Mouse (Mus musculus) heart, embryonic 15.5 days (tissue): ENCODE data around the gene Trmt44. TPM values are rescaled to one million over a fixed set of nuclear protein-coding genes. Genes with fewer than 3 reads are reported as not detected.
A peak's percentile ranks its signal among the peaks of the same experiment; 100 is the strongest.

Source experiments
- ATAC-seq: fragments of 200-750 bp; cut with Nextera tagmentation; replicated peaks from 2 replicates; pipeline ENCODE4 v1.8.0; 2017; ENCODE audit warnings: low read depth, moderate TSS enrichment; ENCODE audit not compliant: insufficient number of reproducible peaks, insufficient read depth, low FRiP score
- H3K27ac ChIP-seq: fragments of 300-500 bp; sonication (generic); 2 replicates; pipeline ENCODE4 v1.5.1; 2015; ENCODE audit warnings: mild to moderate bottlenecking, inconsistent platforms
- H3K27me3 ChIP-seq: fragments of 300-500 bp; sonication (generic); 2 replicates; pipeline ENCODE4 v1.6.1; 2015; ENCODE audit warnings: inconsistent platforms
- H3K36me3 ChIP-seq: fragments of 300-500 bp; sonication (generic); 2 replicates; pipeline ENCODE4 v1.6.1; 2015; ENCODE audit warnings: mild to moderate bottlenecking, inconsistent platforms
- H3K4me1 ChIP-seq: fragments of 300-500 bp; sonication (generic); replicated peaks from 2 replicates; pipeline ENCODE4 v1.6.1; 2015; ENCODE audit warnings: inconsistent platforms
- H3K4me2 ChIP-seq: fragments of 300-500 bp; sonication (generic); 2 replicates; pipeline ENCODE4 v1.6.1; 2015; ENCODE audit warnings: inconsistent platforms, mild to moderate bottlenecking, moderate library complexity
- H3K4me3 ChIP-seq: fragments of 300-500 bp; sonication (generic); 2 replicates; pipeline ENCODE4 v1.5.1; 2015; ENCODE audit warnings: mild to moderate bottlenecking, inconsistent platforms
- H3K9ac ChIP-seq: fragments of 300-500 bp; sonication (generic); 2 replicates; pipeline ENCODE4 v1.6.1; 2015; ENCODE audit warnings: mild to moderate bottlenecking, inconsistent platforms
- H3K9me3 ChIP-seq: fragments of 300-500 bp; sonication (generic); replicated peaks from 2 replicates; pipeline ENCODE4 v1.6.1; 2016; ENCODE audit warnings: inconsistent platforms
- WGBS: fragments of 180-500 bp; shearing (Covaris S2); methylation state at CpG from one replicate; pipeline ENCODE4 v1.1.7; 2015; ENCODE audit warnings: mixed read lengths; 5-methylcytosine and 5-hydroxymethylcytosine counted together
- polyA plus RNA-seq: library from polyadenylated mRNA; unstranded; fragments of >200 nt; fragmentation: Nextera tagmentation; extraction: Ambion mirVana; gene quantifications from 2 replicates; pipeline ENCODE4 v1.2.1, GENCODE M21; 2015

The Trmt44 gene
- polyA plus RNA-seq, 1 experiment from 2014 or later, result 4.2 TPM

- 37% methylated on average over 7 of the region's 7 CpGs for WGBS
- peaks cover 42% of the 10 kb centered on the region for H3K4me1 ChIP-seq
- H3K9me3 ChIP-seq, result no peaks in the 10 kb centered on the region
- no peak overlapping the region for H3K4me3 ChIP-seq
- no peak overlapping the region for H3K4me2 ChIP-seq
- H3K27ac ChIP-seq, result 0 out of 2 replicates have a peak overlapping the region, but pooled peaks have one; percentile 41
- ATAC-seq, result peak; percentile 84
- no peaks in the 10 kb centered on the region; the same call in 1 of the 2 replicates for H3K27me3 ChIP-seq
- no peak overlapping the region for H3K9ac ChIP-seq
- H3K36me3 ChIP-seq, result peaks cover 6% of the 10 kb centered on the region
These were observed 32.9 kb upstream of the Trmt44 start for GRCm38 (mm10) chr5:35607784-35608183.

- Histone ChIP-seq H3K27me3 (no peaks in the 10 kb centered on the region; the same call in 1 of the 2 replicates), H3K9ac (no peak overlapping the region), H3K27ac (no peak overlapping the region), H3K36me3 (peaks cover 15% of the 10 kb centered on the region), H3K9me3 (no peaks in the 10 kb centered on the region), H3K4me3 (no peak overlapping the region), H3K4me2 (no peak overlapping the region), H3K4me1 (peaks cover 42% of the 10 kb centered on the region)
- ATAC-seq, result no peak
- 75% methylated on average over 7 of the region's 7 CpGs for WGBS
These were observed 31.9 kb upstream of the Trmt44 start for GRCm38 (mm10) chr5:35606800-35607199.

- Histone ChIP-seq H3K36me3 (peaks cover 16% of the 10 kb centered on the region), H3K9ac (no peak overlapping the region), H3K27ac (no peak overlapping the region), H3K27me3 (no peaks in the 10 kb centered on the region; the same call in 1 of the 2 replicates), H3K4me1 (peaks cover 38% of the 10 kb centered on the region), H3K9me3 (no peaks in the 10 kb centered on the region), H3K4me3 (no peak overlapping the region), H3K4me2 (no peak overlapping the region)
- ATAC-seq, result no peak
- WGBS, result 84% methylated on average over 7 of the region's 7 CpGs
These were observed 30.5 kb upstream of the Trmt44 start for GRCm38 (mm10) chr5:35605355-35605754.

GRCm38 (mm10) chr5:35601526-35601925 lies 26.7 kb upstream of the Trmt44 start:
- Histone ChIP-seq H3K36me3 (peaks cover 34% of the 10 kb centered on the region), H3K4me1 (peaks cover 7% of the 10 kb centered on the region), H3K9me3 (no peaks in the 10 kb centered on the region), H3K9ac (no peak overlapping the region), H3K4me3 (no peak overlapping the region), H3K27ac (no peak overlapping the region), H3K4me2 (no peak overlapping the region), H3K27me3 (no peaks in the 10 kb centered on the region; the same call in 1 of the 2 replicates)
- WGBS, result 91% methylated on average over 8 of the region's 8 CpGs
- no peak for ATAC-seq

GRCm38 (mm10) chr5:35600233-35600632 lies 25.4 kb upstream of the Trmt44 start:
- peaks cover 30% of the 10 kb centered on the region for H3K36me3 ChIP-seq

GRCm38 (mm10) chr5:35596169-35597160 lies 21.6 kb upstream of the Trmt44 start:
- Histone ChIP-seq H3K36me3 (peaks cover 35% of the 10 kb centered on the region), H3K27ac (no peak overlapping the region), H3K9ac (no peak overlapping the region), H3K4me1 (peaks cover 7% of the 10 kb centered on the region), H3K27me3 (no peaks in the 10 kb centered on the region), H3K4me2 (no peak overlapping the region), H3K4me3 (no peak overlapping the region), H3K9me3 (no peaks in the 10 kb centered on the region)
- WGBS, result 81% methylated on average over 18 of the region's 18 CpGs
- ATAC-seq, result no peak

More at GRCm38 (mm10) chr5:35600233-35600632, 25.4 kb upstream of the Trmt44 start:
- Histone ChIP-seq H3K27ac (no peak overlapping the region), H3K9ac (no peak overlapping the region), H3K4me2 (no peak overlapping the region), H3K4me1 (peaks cover 7% of the 10 kb centered on the region), H3K9me3 (no peaks in the 10 kb centered on the region), H3K4me3 (no peak overlapping the region), H3K27me3 (no peaks in the 10 kb centered on the region; the same call in 1 of the 2 replicates)
- 56% methylated on average over 11 of the region's 11 CpGs for WGBS
- ATAC-seq, result 0 out of 2 replicates have a peak, but pooled peaks have one; percentile 23

- Histone ChIP-seq H3K4me2 (no peak overlapping the region), H3K9ac (no peak overlapping the region), H3K4me3 (no peak overlapping the region), H3K4me1 (peaks cover 7% of the 10 kb centered on the region), H3K27me3 (no peaks in the 10 kb centered on the region), H3K36me3 (peaks cover 43% of the 10 kb centered on the region), H3K27ac (no peak overlapping the region), H3K9me3 (no peaks in the 10 kb centered on the region)
- 14% methylated on average over 4 of the region's 4 CpGs for WGBS
- ATAC-seq, result no peak
These were observed 20.8 kb upstream of the Trmt44 start for GRCm38 (mm10) chr5:35595706-35596105.

GRCm38 (mm10) chr5:35594768-35595167 lies 19.9 kb upstream of the Trmt44 start:
- Histone ChIP-seq H3K9me3 (no peaks in the 10 kb centered on the region), H3K36me3 (peaks cover 47% of the 10 kb centered on the region), H3K27ac (no peak overlapping the region), H3K27me3 (no peaks in the 10 kb centered on the region), H3K4me3 (no peak overlapping the region), H3K4me2 (no peak overlapping the region), H3K9ac (no peak overlapping the region), H3K4me1 (no peaks in the 10 kb centered on the region)
- no peak for ATAC-seq
- WGBS, result 89% methylated on average over 4 of the region's 4 CpGs

GRCm38 (mm10) chr5:35593272-35593671 lies 18.4 kb upstream of the Trmt44 start:
- Histone ChIP-seq H3K36me3 (peaks cover 57% of the 10 kb centered on the region), H3K4me2 (no peak overlapping the region), H3K4me1 (no peaks in the 10 kb centered on the region), H3K27ac (no peak overlapping the region), H3K9ac (no peak overlapping the region), H3K4me3 (no peak overlapping the region), H3K27me3 (no peaks in the 10 kb centered on the region), H3K9me3 (no peaks in the 10 kb centered on the region)
- ATAC-seq, result no peak
- WGBS, result 85% methylated on average over 6 of the region's 6 CpGs

GRCm38 (mm10) chr5:35592824-35593223 lies 18.0 kb upstream of the Trmt44 start:
- no peak overlapping the region for H3K4me3 ChIP-seq
- ATAC-seq, result no peak
- H3K4me1 ChIP-seq, result no peaks in the 10 kb centered on the region
- no peaks in the 10 kb centered on the region for H3K9me3 ChIP-seq
- H3K27me3 ChIP-seq, result no peaks in the 10 kb centered on the region
- no peak overlapping the region for H3K4me2 ChIP-seq
- WGBS, result 60% methylated on average over 4 of the region's 4 CpGs
- H3K36me3 ChIP-seq, result peaks cover 53% of the 10 kb centered on the region
- no peak overlapping the region for H3K27ac ChIP-seq
- H3K9ac ChIP-seq, result no peak overlapping the region

- Histone ChIP-seq H3K9me3 (no peaks in the 10 kb centered on the region), H3K27ac (no peak overlapping the region), H3K36me3 (peaks cover 47% of the 10 kb centered on the region), H3K27me3 (no peaks in the 10 kb centered on the region), H3K4me2 (no peak overlapping the region), H3K4me3 (no peak overlapping the region), H3K9ac (no peak overlapping the region), H3K4me1 (no peaks in the 10 kb centered on the region)
- no peak for ATAC-seq
- 83% methylated on average over 21 of the region's 21 CpGs for WGBS
These were observed 17.3 kb upstream of the Trmt44 start for GRCm38 (mm10) chr5:35592081-35592736.
